27 mouse cellular contexts compared by ENCODE assay signal in the genomic region with DNA sequence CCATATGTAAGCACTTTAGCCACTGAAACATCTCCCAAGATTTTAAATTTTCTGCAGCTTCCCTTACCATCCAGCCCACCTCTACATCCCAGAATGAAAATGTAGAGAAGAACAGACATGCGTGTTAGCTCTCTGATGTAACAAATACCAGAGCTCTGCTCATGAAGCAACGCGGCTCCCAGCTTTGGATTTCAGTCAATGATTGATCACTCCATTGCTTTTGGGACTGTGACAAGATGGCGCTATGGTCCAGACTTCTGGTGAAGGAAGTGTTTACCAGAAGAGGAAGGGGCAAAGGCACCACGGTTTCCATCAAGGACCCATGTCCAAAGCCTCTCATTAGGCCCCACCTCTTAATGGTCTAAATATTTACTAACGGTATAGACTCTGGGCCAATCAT. TPM values are rescaled to one million over a fixed set of nuclear protein-coding genes. Genes with fewer than 3 reads are reported as not detected.
A peak's percentile ranks its signal among the peaks of the same experiment; 100 is the strongest.
DNase-seq lines count a peak whose midpoint lies in the region; ATAC-seq and TF ChIP-seq lines count a peak whose summit lies in the region.
"Had no signal": no experiment of that assay in that cellular context is flagged by ENCODE, and none has a peak within 500 bp of the region (broad histone marks: within the 10 kb centered on the region; RNA-seq: fewer than 3 reads in every experiment).

No protein-coding gene starts in this region.

- ATAC-seq in liver, embryonic 12.5 days = no peak
- no peak for ATAC-seq in midbrain, embryonic 11.5 days (ENCODE audit: low FRiP score)
- ATAC-seq: activated CD4-positive, CD25-positive, alpha-beta regulatory T cell, adult 4 months; CD4-positive, CD25-positive, alpha-beta regulatory T cell, adult 4 months; forebrain, embryonic 13.5 days; forebrain, embryonic 15.5 days; forebrain, postnatal 0 days; Patski had no signal

- no peak for TF ChIP-seq POLR2A in liver, adult 2 months (IDR thresholded peaks at IDR 0.05; ENCODE audit: extremely low read depth, insufficient read depth, low read length)

- H3K4me1 ChIP-seq in liver, adult 2 months (ENCODE audit: control insufficient read depth, insufficient read depth, low read length) = peaks cover 16% of the 10 kb centered on the region
- peaks cover 17% of the 10 kb centered on the region for H3K4me1 ChIP-seq in liver, embryonic 12.5 days
- no peaks in the 10 kb centered on the region for H3K4me1 ChIP-seq in midbrain, embryonic 11.5 days (ENCODE audit: control insufficient read depth, insufficient read depth, low read length)
- no peaks in the 10 kb centered on the region for H3K4me1 ChIP-seq in midbrain, embryonic 10.5 days
- H3K4me1 ChIP-seq: embryonic facial prominence, embryonic 10.5 days; embryonic facial prominence, embryonic 12.5 days; forebrain, embryonic 13.5 days; forebrain, embryonic 15.5 days had no signal

- no peak overlapping the region for H3K4me3 ChIP-seq in liver, adult 2 months (ENCODE audit: insufficient read depth, low read depth, low read length)
- H3K4me3 ChIP-seq in liver, embryonic 12.5 days = no peak overlapping the region
- no peak overlapping the region for H3K4me3 ChIP-seq in midbrain, embryonic 11.5 days (ENCODE audit: low read depth, low read length)
- no peak overlapping the region for H3K4me3 ChIP-seq in midbrain, embryonic 10.5 days
- H3K4me3 ChIP-seq: embryonic facial prominence, embryonic 10.5 days; embryonic facial prominence, embryonic 12.5 days; forebrain, embryonic 13.5 days; forebrain, embryonic 15.5 days had no signal

- TF ChIP-seq CTCF in liver, adult 2 months (IDR thresholded peaks at IDR 0.05; ENCODE audit: low read depth, low read length) = no peak

- peak; percentile 8 for DNase-seq in adrenal gland, adult 2 months
- no peak for DNase-seq in adrenal gland, postnatal 36 days
- DNase-seq in liver, adult 2 months (ENCODE audit: extremely low read depth, low read depth, low spot score) = peak; percentile 87
- DNase-seq in midbrain, embryonic 11.5 days (ENCODE audit: low spot score, missing footprints) = peak; percentile 8
- no peak for DNase-seq in midbrain, embryonic 10.5 days (ENCODE audit: low spot score)
- DNase-seq: adrenal gland, postnatal 10 days; adrenal gland, postnatal 25 days; B cell, adult 2 months; cerebellum, adult 11-12 months; cerebellum, adult 2 months; cerebellum, adult 9-10 months; cerebellum, postnatal 10 days; cerebellum, postnatal 25 days; forebrain, postnatal 0 days had no signal

- 27% methylated on average over 6 of the region's 6 CpGs for WGBS in liver, adult 2 months
- WGBS in liver, embryonic 12.5 days (ENCODE audit: insufficient replicate concordance) = 80% methylated on average over 6 of the region's 6 CpGs
- 93% methylated on average over 6 of the region's 6 CpGs for WGBS in midbrain, embryonic 11.5 days
- 93% methylated on average over 6 of the region's 6 CpGs for WGBS in midbrain, embryonic 10.5 days

- H3K9me3 ChIP-seq in liver, embryonic 12.5 days (replicated peaks) = no peaks in the 10 kb centered on the region
- no peaks in the 10 kb centered on the region for H3K9me3 ChIP-seq in midbrain, embryonic 11.5 days (ENCODE audit: control insufficient read depth, low read length)
- H3K9me3 ChIP-seq in midbrain, embryonic 10.5 days (replicated peaks) = no peaks in the 10 kb centered on the region
- H3K9me3 ChIP-seq: embryonic facial prominence, embryonic 10.5 days; embryonic facial prominence, embryonic 12.5 days; forebrain, embryonic 13.5 days; forebrain, embryonic 15.5 days; G1E had no signal

- H3K27me3 ChIP-seq in liver, adult 2 months (ENCODE audit: control insufficient read depth, insufficient read depth, low read length) = no peaks in the 10 kb centered on the region
- H3K27me3 ChIP-seq in liver, embryonic 12.5 days (replicated peaks) = 0 out of 2 replicates have a peak, but pooled peaks cover 4% of the 10 kb centered on the region
- no peaks in the 10 kb centered on the region for H3K27me3 ChIP-seq in midbrain, embryonic 11.5 days (ENCODE audit: control insufficient read depth, insufficient read depth, low read length)
- no peaks in the 10 kb centered on the region for H3K27me3 ChIP-seq in midbrain, embryonic 10.5 days (ENCODE audit: low read depth, poor library complexity, severe bottlenecking)
- H3K27me3 ChIP-seq: CH12.LX; embryonic facial prominence, embryonic 12.5 days; forebrain, embryonic 13.5 days; forebrain, embryonic 15.5 days; Patski had no signal

- peaks cover 22% of the 10 kb centered on the region; the same call in 1 of the 2 replicates for H3K79me2 ChIP-seq in liver, adult 2 months (ENCODE audit: control insufficient read depth, insufficient read depth, low read length)

- H3K36me3 ChIP-seq in liver, adult 2 months (ENCODE audit: control insufficient read depth, insufficient read depth, low read length) = peaks cover 6% of the 10 kb centered on the region; the same call in 1 of the 2 replicates
- H3K36me3 ChIP-seq in liver, embryonic 12.5 days = peaks cover under 1% of the 10 kb centered on the region; the same call in 1 of the 2 replicates
- no peaks in the 10 kb centered on the region for H3K36me3 ChIP-seq in midbrain, embryonic 11.5 days (ENCODE audit: control insufficient read depth, insufficient read depth, low read length)
- H3K36me3 ChIP-seq in midbrain, embryonic 10.5 days = no peaks in the 10 kb centered on the region
- H3K36me3 ChIP-seq: embryonic facial prominence, embryonic 10.5 days; embryonic facial prominence, embryonic 12.5 days; forebrain, embryonic 15.5 days; G1E had no signal

- H3K27ac ChIP-seq in liver, adult 2 months (replicated peaks; ENCODE audit: insufficient read depth, low read depth, low read length) = peak overlapping the region; percentile 72
- H3K27ac ChIP-seq in liver, embryonic 12.5 days = no peak overlapping the region
- no peak overlapping the region for H3K27ac ChIP-seq in midbrain, embryonic 11.5 days (ENCODE audit: low read depth, low read length)
- H3K27ac ChIP-seq in midbrain, embryonic 10.5 days (replicated peaks) = no peak overlapping the region
- H3K27ac ChIP-seq: embryonic facial prominence, embryonic 10.5 days; embryonic facial prominence, embryonic 12.5 days; forebrain, embryonic 13.5 days; forebrain, embryonic 15.5 days had no signal

- H3K9ac ChIP-seq in liver, adult 2 months (ENCODE audit: low read depth, low read length) = no peak overlapping the region
- no peak overlapping the region for H3K9ac ChIP-seq in liver, embryonic 12.5 days
- no peak overlapping the region for H3K9ac ChIP-seq in midbrain, embryonic 11.5 days (ENCODE audit: low read length)
- H3K9ac ChIP-seq: embryonic facial prominence, embryonic 12.5 days; forebrain, embryonic 13.5 days; forebrain, embryonic 15.5 days; forebrain, postnatal 0 days had no signal

- H3K4me2 ChIP-seq in liver, embryonic 12.5 days = no peak overlapping the region
- H3K4me2 ChIP-seq in midbrain, embryonic 11.5 days = no peak overlapping the region
- H3K4me2 ChIP-seq: embryonic facial prominence, embryonic 12.5 days; forebrain, embryonic 13.5 days; forebrain, embryonic 15.5 days had no signal

RNA-seq across cellular contexts. Expression of gene Pcx, which starts 35.6 kb away (rescaled TPM):
- total RNA-seq in adrenal gland, adult 2 months (2021) = 100 to 1,000 TPM; 536 to 579 TPM
- 474 and 524 TPM in 2 replicates for polyA plus RNA-seq in adrenal gland, adult 2 months (2012; rRNA removed)
- total RNA-seq in adrenal gland, postnatal 36 days (2021) = 100 to 1,000 TPM; 683 to 762 TPM
- total RNA-seq in liver, adult 2 months (2014; rRNA removed) = 266 and 269 TPM in 2 replicates
- 237 and 274 TPM in 2 replicates for polyA plus RNA-seq in liver, adult 2 months (2012; rRNA removed)
- 34.3 and 34.8 TPM in 2 replicates for polyA plus RNA-seq in liver, embryonic 12.5 days (2016; fragmentation: Nextera tagmentation; extraction: Ambion mirVana)
- 13.8 and 14.0 TPM in 2 replicates for polyA plus RNA-seq in midbrain, embryonic 11.5 days (2014; fragmentation: Nextera tagmentation; extraction: Ambion mirVana)
- polyA plus RNA-seq in midbrain, embryonic 10.5 days (2016; fragmentation: Nextera tagmentation; extraction: Ambion mirVana) = 20.9 and 24.1 TPM in 2 replicates

RNA-seq across cellular contexts. Expression of gene 2010003K11Rik, which starts 47.5 kb away (rescaled TPM):
- 10 to 100 TPM; 41.3 to 58.6 TPM for total RNA-seq in adrenal gland, adult 2 months (2021)
- 6.4 and 8.5 TPM in 2 replicates for polyA plus RNA-seq in adrenal gland, adult 2 months (2012; rRNA removed)
- total RNA-seq in adrenal gland, postnatal 36 days (2021) = 10 to 100 TPM; 25.2 to 36.9 TPM
- total RNA-seq in liver, adult 2 months (2014; rRNA removed) = 6.3 and 6.6 TPM in 2 replicates
- 5.4 and 7.5 TPM in 2 replicates for polyA plus RNA-seq in liver, adult 2 months (2012; rRNA removed)
- not detected in 2 replicates for polyA plus RNA-seq in liver, embryonic 12.5 days (2016; fragmentation: Nextera tagmentation; extraction: Ambion mirVana)
- not detected in 2 replicates for polyA plus RNA-seq in midbrain, embryonic 11.5 days (2014; fragmentation: Nextera tagmentation; extraction: Ambion mirVana)
- not detected in 2 replicates for polyA plus RNA-seq in midbrain, embryonic 10.5 days (2016; fragmentation: Nextera tagmentation; extraction: Ambion mirVana)
- total RNA-seq: CH12.LX; forebrain, postnatal 0 days had no signal
- polyA plus RNA-seq: activated CD4-positive, CD25-positive, alpha-beta regulatory T cell, adult 4 months; CD4-positive, CD25-positive, alpha-beta regulatory T cell, adult 4 months; cerebellum, adult 2 months; cortical plate, adult 2 months; embryonic facial prominence, embryonic 10.5 days; embryonic facial prominence, embryonic 12.5 days; embryonic facial prominence, embryonic 14.5 days; forebrain, embryonic 11.5 days; forebrain, embryonic 13.5 days; forebrain, embryonic 15.5 days; forebrain, postnatal 0 days; G1E had no signal

Comparison
In these comparisons a context has a peak if more than half of its experiments do, and no peak if none do; other contexts are left out.
1. DNase-seq: peak in adrenal gland, adult 2 months (single experiment), liver, adult 2 months (single experiment) and midbrain, embryonic 11.5 days (single experiment); none in adrenal gland, postnatal 36 days (0 of 2) and midbrain, embryonic 10.5 days (single experiment).